Mouse (Mus musculus) MEL (cell line): ENCODE data around the gene Mea1. TPM values are rescaled to one million over a fixed set of nuclear protein-coding genes. Genes with fewer than 3 reads are reported as not detected.

ENCODE experiments used
- DNase-seq: peaks from one replicate; pipeline ENCODE4 v3.0.0; 2011; ENCODE audit warnings: low read depth, low spot score
- H3K27ac ChIP-seq: 2 replicates; pipeline ENCODE4 v1.5.1; 2012; ENCODE audit warnings: low read depth, mild to moderate bottlenecking, control low read depth, low read length, moderate library complexity; ENCODE audit not compliant: control insufficient read depth
- H3K27me3 ChIP-seq, 2 experiments: fragments of 150-350 bp in 1 of 2; sonication (generic) in 1 of 2; 2 replicates each; pipeline ENCODE4 v1.6.1; 2012; ENCODE audit warnings: low read length in 2 of 2, mild to moderate bottlenecking in 2 of 2, improper control_type of control experiment in 1 of 2, moderate library complexity in 1 of 2; ENCODE audit not compliant: insufficient read depth in 2 of 2, control insufficient read depth in 1 of 2
- H3K36me3 ChIP-seq, 2 experiments: 2 replicates each; pipeline ENCODE4 v1.6.1; 2012 to 2014; ENCODE audit warnings: low read length in 2 of 2, improper control_type of control experiment in 1 of 2, inconsistent platforms in 1 of 2, mild to moderate bottlenecking in 1 of 2; ENCODE audit not compliant: insufficient read depth in 2 of 2, control insufficient read depth in 1 of 2
- H3K4me1 ChIP-seq, 2 experiments: fragments of 150-350 bp in 1 of 2; sonication (generic) in 1 of 2; 2 replicates each; pipeline ENCODE4 v1.6.1; 2012; ENCODE audit warnings: low read length in 2 of 2, improper control_type of control experiment in 1 of 2, mild to moderate bottlenecking in 1 of 2; ENCODE audit not compliant: insufficient read depth in 2 of 2, control insufficient read depth in 1 of 2
- H3K4me3 ChIP-seq, 2 experiments: fragments of 150-350 bp in 1 of 2; sonication (generic) in 1 of 2; 2 replicates each; pipeline ENCODE4 v1.5.1; 2012; ENCODE audit warnings: low read depth in 2 of 2, low read length in 2 of 2, mild to moderate bottlenecking in 2 of 2, moderate library complexity in 2 of 2, control low read depth in 1 of 2, improper control_type of control experiment in 1 of 2; ENCODE audit not compliant: control insufficient read depth in 1 of 2, insufficient read depth in 1 of 2
- H3K79me2 ChIP-seq: 2 replicates; pipeline ENCODE4 v1.6.1; 2012; ENCODE audit warnings: mild to moderate bottlenecking, low read length, moderate library complexity; ENCODE audit not compliant: control insufficient read depth, poor library complexity, insufficient read depth
- H3K9ac ChIP-seq: 2 replicates; pipeline ENCODE4 v1.6.1; 2012; ENCODE audit warnings: low read depth, mild to moderate bottlenecking, control low read depth, low read length, moderate library complexity; ENCODE audit not compliant: control insufficient read depth, poor library complexity, severe bottlenecking
- H3K9me3 ChIP-seq: fragments of 150-350 bp; sonication (generic); replicated peaks from 2 replicates; pipeline ENCODE4 v1.6.1; 2012; ENCODE audit warnings: mild to moderate bottlenecking, low read length, improper control_type of control experiment, moderate library complexity; ENCODE audit not compliant: insufficient read depth
- BHLHE40 ChIP-seq: IDR thresholded peaks from 2 replicates; pipeline ENCODE4 v1.6.1; 2012; ENCODE audit warnings: low read depth, mild to moderate bottlenecking, inconsistent platforms, low read length, improper control_type of control experiment, borderline replicate concordance
- CHD1 ChIP-seq: IDR thresholded peaks from 2 replicates; pipeline ENCODE4 v1.6.1; 2012; ENCODE audit warnings: low read depth, mild to moderate bottlenecking, inconsistent platforms, low read length, improper control_type of control experiment
- CHD2 ChIP-seq: IDR thresholded peaks from 2 replicates; pipeline ENCODE4 v1.6.1; 2011; ENCODE audit warnings: low read length, improper control_type of control experiment
- CTCF ChIP-seq, 3 experiments: IDR thresholded peaks in 2 of 3; conservative IDR thresholded peaks in 1 of 3; 2 replicates each; pipeline ENCODE4 v1.5.1; 2011 to 2012; ENCODE audit warnings: low read length in 3 of 3, low read depth in 2 of 3, mild to moderate bottlenecking in 2 of 3, improper control_type of control experiment in 1 of 3, inconsistent platforms in 1 of 3, mixed read lengths in 1 of 3, moderate library complexity in 1 of 3; ENCODE audit not compliant: control insufficient read depth in 1 of 3, insufficient read depth in 1 of 3, poor library complexity in 1 of 3, severe bottlenecking in 1 of 3
- E2F4 ChIP-seq: IDR thresholded peaks from 2 replicates; pipeline ENCODE4 v1.6.1; 2011; ENCODE audit warnings: low read depth, low read length, improper control_type of control experiment, borderline replicate concordance
- ELF1 ChIP-seq: IDR thresholded peaks from 2 replicates; pipeline ENCODE4 v1.6.1; 2014; ENCODE audit warnings: low read depth, mild to moderate bottlenecking, inconsistent platforms, low read length, improper control_type of control experiment, moderate library complexity
- EP300 ChIP-seq, 2 experiments: IDR thresholded peaks; 2 replicates each; pipeline ENCODE4 v1.6.1; 2011; ENCODE audit warnings: improper control_type of control experiment in 2 of 2, low read length in 2 of 2, low read depth in 1 of 2, mild to moderate bottlenecking in 1 of 2
- ETS1 ChIP-seq: IDR thresholded peaks from 2 replicates; pipeline ENCODE4 v1.6.1; 2012; ENCODE audit warnings: low read depth, mild to moderate bottlenecking, inconsistent platforms, low read length, improper control_type of control experiment, moderate library complexity
- GABPA ChIP-seq: IDR thresholded peaks from 2 replicates; pipeline ENCODE4 v1.6.1; 2012; ENCODE audit warnings: low read depth, mild to moderate bottlenecking, inconsistent platforms, low read length, improper control_type of control experiment, moderate library complexity
- GATA1 ChIP-seq: IDR thresholded peaks from 2 replicates; pipeline ENCODE4 v1.6.1; 2011; ENCODE audit warnings: low read depth, low read length, improper control_type of control experiment
- HCFC1 ChIP-seq: IDR thresholded peaks from 2 replicates; pipeline ENCODE4 v1.6.1; 2012; ENCODE audit warnings: low read depth, mild to moderate bottlenecking, inconsistent platforms, low read length, improper control_type of control experiment, moderate library complexity
- JUND ChIP-seq: IDR thresholded peaks from 2 replicates; pipeline ENCODE4 v1.6.1; 2011; ENCODE audit warnings: low read depth, mild to moderate bottlenecking, improper control_type of control experiment, low read length
- MAFK ChIP-seq: IDR thresholded peaks from 2 replicates; pipeline ENCODE4 v1.6.1; 2011; ENCODE audit warnings: low read depth, mild to moderate bottlenecking, low read length, improper control_type of control experiment, borderline replicate concordance
- MAX ChIP-seq: IDR thresholded peaks from 2 replicates; pipeline ENCODE4 v1.6.1; 2011; ENCODE audit warnings: low read length, improper control_type of control experiment
- MAZ ChIP-seq: IDR thresholded peaks from 2 replicates; pipeline ENCODE4 v1.6.1; 2012; ENCODE audit warnings: low read depth, mild to moderate bottlenecking, inconsistent platforms, low read length, improper control_type of control experiment
- MXI1 ChIP-seq: IDR thresholded peaks from 2 replicates; pipeline ENCODE4 v1.6.1; 2011; ENCODE audit warnings: mild to moderate bottlenecking, low read depth, low read length, improper control_type of control experiment
- MYB ChIP-seq: IDR thresholded peaks from 2 replicates; pipeline ENCODE4 v1.6.1; 2011; ENCODE audit warnings: mild to moderate bottlenecking, low read depth, low read length, improper control_type of control experiment
- MYC ChIP-seq: IDR thresholded peaks from 2 replicates; pipeline ENCODE4 v1.6.1; 2011; ENCODE audit warnings: low read depth, mild to moderate bottlenecking, low read length, improper control_type of control experiment, moderate library complexity
- NELFE ChIP-seq: IDR thresholded peaks from 2 replicates; pipeline ENCODE4 v1.6.1; 2011; ENCODE audit warnings: low read depth, low read length, improper control_type of control experiment
- NRF1 ChIP-seq: IDR thresholded peaks from 2 replicates; pipeline ENCODE4 v1.6.1; 2014; ENCODE audit warnings: low read depth, mild to moderate bottlenecking, inconsistent platforms, low read length, improper control_type of control experiment, moderate library complexity; ENCODE audit not compliant: poor library complexity, insufficient read depth, severe bottlenecking
- POLR2A ChIP-seq, 2 experiments: IDR thresholded peaks; 2 replicates each; pipeline ENCODE4 v1.6.1; 2011 to 2012; ENCODE audit warnings: low read length in 2 of 2, mild to moderate bottlenecking in 2 of 2, control low read depth in 1 of 2, improper control_type of control experiment in 1 of 2, low read depth in 1 of 2, moderate library complexity in 1 of 2; ENCODE audit not compliant: control insufficient read depth in 1 of 2, insufficient read depth in 1 of 2, poor library complexity in 1 of 2
- POLR2AphosphoS2 ChIP-seq: IDR thresholded peaks from 2 replicates; pipeline ENCODE4 v1.6.1; 2011; ENCODE audit warnings: low read length, improper control_type of control experiment
- POLR2AphosphoS5 ChIP-seq: IDR thresholded peaks from 2 replicates; pipeline ENCODE4 v1.6.1; 2012; ENCODE audit warnings: low read depth, borderline replicate concordance, mild to moderate bottlenecking, inconsistent platforms, low read length, moderate library complexity, mixed read lengths
- RCOR1 ChIP-seq: IDR thresholded peaks from 2 replicates; pipeline ENCODE4 v1.6.1; 2012; ENCODE audit warnings: low read depth, mild to moderate bottlenecking, inconsistent platforms, low read length, improper control_type of control experiment
- SIN3A ChIP-seq: IDR thresholded peaks from 2 replicates; pipeline ENCODE4 v1.6.1; 2012; ENCODE audit warnings: low read length, improper control_type of control experiment, inconsistent platforms
- TAL1 ChIP-seq: IDR thresholded peaks from 2 replicates; pipeline ENCODE4 v1.6.1; 2012; ENCODE audit warnings: mild to moderate bottlenecking, inconsistent platforms, low read length, moderate library complexity, mixed read lengths
- TBP ChIP-seq: IDR thresholded peaks from 2 replicates; pipeline ENCODE4 v1.8.0; 2011; ENCODE audit warnings: low read depth, low read length, improper control_type of control experiment
- TCF12 ChIP-seq: IDR thresholded peaks from 2 replicates; pipeline ENCODE4 v1.6.1; 2014; ENCODE audit warnings: low read depth, mild to moderate bottlenecking, inconsistent platforms, low read length, improper control_type of control experiment, moderate library complexity
- UBTF ChIP-seq: IDR thresholded peaks from 2 replicates; pipeline ENCODE4 v1.6.1; 2012; ENCODE audit warnings: low read depth, mild to moderate bottlenecking, inconsistent platforms, low read length, improper control_type of control experiment, moderate library complexity, borderline replicate concordance; ENCODE audit not compliant: insufficient read depth
- USF1 ChIP-seq: IDR thresholded peaks from 2 replicates; pipeline ENCODE4 v1.6.1; 2014; ENCODE audit warnings: low read depth, mild to moderate bottlenecking, inconsistent platforms, low read length, improper control_type of control experiment, moderate library complexity
- USF2 ChIP-seq, 2 experiments: IDR thresholded peaks; 2 replicates each; pipeline ENCODE4 v1.6.1; 2011 to 2012; ENCODE audit warnings: improper control_type of control experiment in 2 of 2, low read length in 2 of 2, borderline replicate concordance in 1 of 2, inconsistent platforms in 1 of 2, low read depth in 1 of 2, mild to moderate bottlenecking in 1 of 2; ENCODE audit not compliant: insufficient read depth in 1 of 2
- ZC3H11A ChIP-seq: IDR thresholded peaks from 2 replicates; pipeline ENCODE4 v1.6.1; 2012; ENCODE audit warnings: low read depth, mild to moderate bottlenecking, inconsistent platforms, low read length, improper control_type of control experiment
- ZKSCAN1 ChIP-seq: IDR thresholded peaks from 2 replicates; pipeline ENCODE4 v1.6.1; 2012; ENCODE audit warnings: low read depth, mild to moderate bottlenecking, inconsistent platforms, low read length, improper control_type of control experiment, moderate library complexity
- ZMIZ1 ChIP-seq: IDR thresholded peaks from 2 replicates; pipeline ENCODE4 v1.6.1; 2012; ENCODE audit warnings: low read depth, mild to moderate bottlenecking, inconsistent platforms, low read length, improper control_type of control experiment, moderate library complexity
- ZNF384 ChIP-seq: IDR thresholded peaks from 2 replicates; pipeline ENCODE4 v1.6.1; 2012; ENCODE audit warnings: low read depth, mild to moderate bottlenecking, inconsistent platforms, low read length, improper control_type of control experiment
- polyA plus RNA-seq, 2 experiments: library from polyadenylated mRNA; stranded (reverse) in 1 of 2; unstranded in 1 of 2; fragments of >175 nt in 1 of 2; fragments of >200 nt in 1 of 2; gene quantifications; 2 replicates each; pipeline versions ENCODE4 v1.2.1 to v1.2.4; 2012; ENCODE audit warnings: low replicate concordance in 2 of 2, low read depth in 1 of 2; ENCODE audit not compliant: insufficient read length in 2 of 2, insufficient read depth in 1 of 2, missing spikeins in 1 of 2
- total RNA-seq: library from RNA; depleted of rRNA; stranded (reverse); fragments of 300-350 nt; gene quantifications from 2 replicates; pipeline ENCODE4 v1.2.3, GENCODE M21; 2012

Mea1 gene
- total and polyA plus RNA-seq, 3 experiments: 84.0 to 124 TPM; not detected in 1

DNA sequence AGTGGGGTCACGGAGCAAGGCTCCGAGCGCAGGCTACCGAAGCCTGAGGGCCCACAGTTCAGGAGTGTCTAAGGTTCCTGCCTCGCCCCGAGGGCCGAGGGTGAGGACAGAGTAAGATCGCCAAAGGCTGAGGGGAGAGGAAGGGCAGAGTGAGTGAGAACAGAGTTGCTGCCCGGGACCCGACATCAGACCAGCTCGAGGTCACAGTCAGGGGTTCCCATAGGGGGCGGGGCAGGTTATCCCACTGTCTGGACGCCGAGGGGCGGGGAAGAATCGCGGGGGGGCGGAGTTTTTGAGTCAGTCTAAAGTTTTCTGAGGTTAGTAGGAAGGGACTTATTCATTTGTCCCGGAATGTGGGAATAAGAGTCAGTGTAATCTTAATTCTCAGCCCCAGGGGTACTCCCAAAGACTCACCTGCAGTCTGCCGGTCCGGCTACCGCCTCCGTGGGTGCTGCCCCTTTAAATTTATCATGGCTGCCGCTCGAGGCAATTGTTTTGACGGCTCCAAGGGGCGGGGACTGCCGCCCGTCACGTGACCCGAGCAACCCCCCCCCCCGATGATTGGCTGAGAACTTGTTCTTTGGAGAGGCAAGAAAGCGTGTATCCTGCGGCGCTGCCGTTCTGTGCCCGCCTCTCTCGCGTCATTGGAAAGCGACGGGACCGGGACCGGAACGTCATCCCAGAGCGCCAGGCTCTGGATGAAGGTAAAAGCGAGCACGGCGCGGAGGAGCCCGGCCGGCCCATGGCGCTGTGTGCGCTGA, 32.9 kb upstream of the Mea1 start, which contains the start of the genes Klc4 and Mrpl2:
Gene Klc4, minus strand, starts transcription at position 462 of the 761 bp plus-strand sequence.
Gene Mrpl2, plus strand, starts transcription at position 669 of the 761 bp plus-strand sequence.
- peak; percentile 99 for DNase-seq
- Histone ChIP-seq H3K9ac (peak within 1 kb of the TSS; percentile 96), H3K4me3 (peak within 1 kb of the TSS; percentile 88 to 98), H3K36me3 (peaks cover 0 to 7% of the 10 kb centered on the region in 2 experiments; a peak in 2 of 4 replicates), H3K27ac (peak within 1 kb of the TSS; percentile 73), H3K27me3 (no peaks in the 10 kb centered on the region), H3K79me2 (peaks cover 10% of the 10 kb centered on the region), H3K4me1 (peaks cover 0 to 8% of the 10 kb centered on the region in 2 experiments; a peak in 2 of 4 replicates), H3K9me3 (no peaks in the 10 kb centered on the region)
- TF ChIP-seq BHLHE40 (peak; percentile 37; the same call in 1 of the 2 replicates), JUND (no peak), ZNF384 (peak; percentile 15; the same call in 1 of the 2 replicates), GABPA (peak; percentile 77), MAFK (no peak), CHD1 (no peak), POLR2AphosphoS2 (peak; percentile 97; the same call in 1 of the 2 replicates), TCF12 (peak; percentile 59; the same call in 1 of the 2 replicates), NRF1 (peak; percentile 48; the same call in 1 of the 2 replicates), EP300 (IDR thresholded peaks at IDR 0.05; ENCODE audit: low read depth in 1 of 2, low read length in 2 of 2) (no peak; a peak in 1 of 4 replicates), MYC (no peak), ZC3H11A (0 out of 2 replicates have a peak, but pooled peaks have one; percentile 40), NELFE (peak; percentile 97), ZKSCAN1 (no peak), CHD2 (0 out of 2 replicates have a peak, but pooled peaks have one; percentile 12), POLR2AphosphoS5 (no peak), UBTF (no peak), ETS1 (peak; percentile 53; the same call in 1 of the 2 replicates), MAZ (no peak; the same call in 1 of the 2 replicates), ZMIZ1 (peak; percentile 91), TBP (peak; percentile 51; the same call in 1 of the 2 replicates), USF1 (peak; percentile 95), CTCF (IDR thresholded peaks at IDR 0.05 in 2 of 3, conservative IDR thresholded peaks at IDR 0.05 in 1 of 3; ENCODE audit: control insufficient read depth in 1 of 3, insufficient read depth in 1 of 3, low read depth in 2 of 3, low read length in 3 of 3, poor library complexity in 1 of 3, severe bottlenecking in 1 of 3) (no peak), GATA1 (no peak), USF2 (IDR thresholded peaks at IDR 0.05; ENCODE audit: borderline replicate concordance in 1 of 2, insufficient read depth in 1 of 2, low read depth in 1 of 2, low read length in 2 of 2) (peak; percentile 83 to 93), HCFC1 (peak; percentile 95), E2F4 (no peak), TAL1 (no peak), SIN3A (peak; percentile 99), POLR2A (IDR thresholded peaks at IDR 0.05; ENCODE audit: control insufficient read depth in 1 of 2, insufficient read depth in 1 of 2, low read depth in 1 of 2, low read length in 2 of 2, poor library complexity in 1 of 2) (peak in 1 of 2 experiments; percentile 97; a peak in 2 of 4 replicates), RCOR1 (no peak), MXI1 (peak; percentile 95), MYB (no peak), MAX (peak; percentile 90), ELF1 (peak; percentile 73)
